Mouse (Mus musculus) urinary bladder, adult 18-20 months (tissue): ENCODE measurements around the gene Idh2.
A peak's percentile ranks its signal among the peaks of the same experiment; 100 is the strongest.
"Not testable (repeated sequence)": the region's sequence is repeated elsewhere in the genome, so short reads cannot be mapped to it uniquely, and the experiment has no call there.

ENCODE experiments used
- DNase-seq, 2 experiments: peaks; one replicate each; pipeline ENCODE4 v3.0.0; 2022; ENCODE audit warnings: low spot score in 2 of 2, mixed read lengths in 2 of 2

The Idh2 gene

DNA sequence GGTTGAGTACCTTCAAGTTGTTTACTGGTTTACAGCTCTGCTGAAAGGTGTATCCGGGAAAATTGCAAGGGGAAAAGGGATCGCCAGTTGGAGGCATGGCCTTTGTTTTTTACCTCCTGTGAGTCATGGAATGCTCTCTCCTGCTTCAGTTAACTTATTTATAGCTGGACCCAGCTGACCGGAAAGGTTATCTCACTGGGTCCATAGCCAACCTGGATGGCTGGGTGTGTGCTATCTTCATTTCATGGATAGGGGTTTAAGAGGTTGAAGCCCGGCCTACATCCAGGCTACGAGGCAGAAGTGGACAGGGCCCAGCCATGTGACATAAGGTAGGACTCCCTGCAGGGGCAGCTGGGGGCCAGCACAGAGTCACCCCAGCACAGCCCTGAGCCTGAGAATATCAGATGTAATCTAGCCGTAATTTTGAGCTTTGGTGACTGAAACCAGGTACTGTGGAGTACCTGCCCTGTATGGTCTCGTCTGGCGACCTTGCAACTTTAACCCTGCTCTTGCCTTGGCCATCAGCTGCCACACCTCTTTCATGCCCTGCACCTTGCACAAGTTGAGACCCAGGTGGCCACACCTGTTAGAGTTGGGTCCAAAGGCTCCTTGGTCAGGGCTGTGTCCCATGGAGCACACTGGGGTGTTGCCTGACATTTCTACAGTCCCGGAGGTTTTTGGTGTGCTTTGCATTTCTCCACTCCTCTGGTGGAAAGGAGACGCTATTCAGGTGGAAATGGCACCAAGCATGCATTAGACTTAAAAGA lies 55.0 kb downstream of the Idh2 start:
- DNase-seq = no peak

DNA sequence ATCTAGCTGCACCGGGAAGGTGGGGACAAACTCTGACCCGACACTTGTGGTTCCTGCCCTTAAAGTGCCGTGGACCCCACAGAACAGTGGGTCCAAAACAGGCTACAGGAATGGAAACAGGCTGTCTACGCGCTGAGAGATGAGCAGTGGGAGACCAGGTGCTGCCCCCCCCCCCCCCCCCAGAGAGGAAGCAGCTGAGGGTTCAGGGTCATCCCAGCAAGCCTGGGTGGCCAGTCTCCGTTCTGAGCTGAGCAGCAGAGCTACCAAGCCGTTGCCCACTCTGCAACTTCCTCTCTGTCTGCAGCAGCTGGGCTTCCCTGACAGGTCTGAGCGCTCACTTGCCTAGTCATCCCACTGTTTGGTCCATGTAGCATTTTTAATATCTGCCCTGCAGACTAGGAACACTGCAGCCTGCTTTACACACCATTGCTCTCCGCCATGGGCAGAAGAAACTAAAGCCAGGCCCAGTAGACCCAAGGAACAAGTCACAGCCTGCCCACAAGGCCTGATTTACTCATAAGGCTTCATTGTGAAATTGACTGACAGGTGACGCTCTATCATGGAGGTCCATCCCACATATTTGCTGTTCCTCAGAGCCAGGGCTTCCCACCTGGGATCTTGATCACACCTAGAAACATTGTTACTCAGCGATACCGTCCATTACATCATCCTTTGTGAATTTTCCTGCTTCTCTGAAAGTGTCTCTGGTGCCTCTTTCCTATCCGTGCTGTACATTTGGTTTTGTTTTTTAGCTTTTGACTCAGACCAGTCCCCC lies 55.9 kb downstream of the Idh2 start:
- no peak for DNase-seq

DNA sequence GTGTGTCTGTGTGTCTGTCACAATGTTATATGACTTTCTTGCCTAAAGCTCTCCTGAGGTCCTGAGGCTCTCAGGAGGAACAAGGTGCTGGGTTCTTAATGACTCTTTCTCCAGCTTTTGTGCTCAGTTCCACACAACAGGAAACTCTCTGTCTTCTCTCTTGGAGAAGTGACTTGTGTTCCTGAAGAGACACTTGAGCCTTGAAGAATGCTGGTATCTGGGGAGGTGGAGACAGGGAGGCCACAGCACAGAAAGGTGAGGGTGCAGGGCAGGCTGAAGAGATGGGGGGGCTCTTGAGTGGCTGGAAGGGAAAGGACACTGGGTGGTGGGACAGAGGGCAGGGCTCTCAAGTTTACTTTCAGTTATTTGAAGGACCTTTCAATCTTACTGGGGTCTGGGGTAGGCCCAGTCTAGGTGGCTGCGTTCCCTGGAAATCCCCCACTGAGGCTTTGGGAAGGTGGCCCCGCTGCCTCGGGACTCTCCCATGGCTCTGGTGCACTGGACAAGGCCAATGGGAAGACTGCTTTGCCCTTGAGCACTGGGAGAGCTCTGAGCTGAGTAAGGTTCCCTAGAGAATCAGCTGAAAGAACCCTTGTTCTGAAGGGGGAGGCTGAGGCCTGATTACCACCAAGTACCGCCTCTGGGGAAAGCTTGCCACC lies 56.7 kb downstream of the Idh2 start:
- no peak for DNase-seq

DNA sequence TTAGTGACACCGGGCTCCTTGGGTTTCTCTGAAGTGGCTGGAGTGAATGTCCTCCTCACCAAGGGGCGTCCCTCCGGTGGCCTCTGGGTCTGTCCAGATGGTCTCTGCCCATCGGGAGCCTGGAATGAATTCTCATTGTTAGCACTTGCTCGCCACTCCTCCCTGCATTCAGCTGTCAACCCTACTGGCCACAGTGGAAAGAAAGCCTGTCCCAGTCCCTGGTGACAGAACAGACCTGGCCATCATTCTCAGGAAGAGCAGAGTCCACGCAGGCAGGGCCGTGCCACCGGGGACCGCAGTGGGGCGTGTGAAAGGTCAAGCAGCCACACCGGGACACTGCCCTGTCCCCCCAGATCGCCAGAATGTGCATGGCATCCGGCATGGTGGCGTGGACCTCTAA lies 57.4 kb downstream of the Idh2 start:
- DNase-seq = no peak

DNA sequence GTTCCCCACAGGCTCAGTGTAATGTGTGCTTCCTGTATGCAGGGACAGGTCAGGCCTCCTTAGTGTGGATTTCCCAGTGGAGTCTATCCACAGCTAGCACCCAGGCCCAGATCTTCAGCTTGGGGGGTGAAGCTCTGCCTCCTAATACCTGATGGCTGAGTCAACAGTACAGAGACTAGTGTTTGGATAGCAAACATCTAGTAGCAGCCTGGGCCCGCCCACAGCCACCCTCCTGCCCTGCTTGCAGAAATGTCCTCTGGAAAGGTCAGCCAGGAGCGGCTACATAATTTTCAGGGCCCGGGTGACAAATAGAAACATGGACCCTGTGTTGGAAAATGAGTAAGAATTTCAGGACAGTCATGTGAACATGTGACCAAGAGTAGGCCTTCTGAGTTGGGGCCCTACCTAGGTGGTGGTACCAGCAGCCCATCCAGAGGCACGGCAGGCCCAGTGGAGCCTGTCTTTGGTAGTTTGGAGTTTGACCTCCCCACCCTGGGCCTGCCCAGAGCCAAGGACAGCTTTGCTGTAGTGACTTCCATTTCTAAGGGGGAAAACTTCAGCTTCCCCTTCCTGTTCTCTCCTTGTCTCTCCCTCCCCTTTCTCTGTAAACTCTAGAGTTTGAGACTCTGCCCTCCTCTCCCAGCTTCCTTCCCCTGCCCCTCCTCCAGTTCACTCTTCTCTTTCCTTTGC lies 58.0 kb downstream of the Idh2 start:
- peak in 1 of 2 experiments; percentile 59 for DNase-seq

DNA sequence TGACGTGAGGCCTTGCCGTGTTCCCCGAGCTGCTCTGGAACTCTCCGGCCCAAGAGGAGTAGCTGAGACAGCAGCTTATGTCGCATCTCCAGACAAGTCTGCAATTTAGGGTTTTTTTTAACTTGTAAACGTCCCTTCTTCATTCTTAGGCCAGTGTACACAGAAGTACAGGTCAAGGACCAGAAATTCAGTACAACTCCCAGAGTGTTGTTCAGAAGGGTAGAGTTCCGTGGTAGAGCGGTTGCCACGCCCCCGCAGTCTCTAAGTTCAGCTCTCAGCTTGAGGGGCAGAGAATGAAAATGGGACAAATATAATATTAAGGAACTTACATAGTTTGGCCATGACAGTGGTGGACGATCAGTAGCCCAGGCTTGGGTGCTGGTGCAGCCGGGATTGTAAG lies 59.4 kb downstream of the Idh2 start:
- no peak for DNase-seq

DNA sequence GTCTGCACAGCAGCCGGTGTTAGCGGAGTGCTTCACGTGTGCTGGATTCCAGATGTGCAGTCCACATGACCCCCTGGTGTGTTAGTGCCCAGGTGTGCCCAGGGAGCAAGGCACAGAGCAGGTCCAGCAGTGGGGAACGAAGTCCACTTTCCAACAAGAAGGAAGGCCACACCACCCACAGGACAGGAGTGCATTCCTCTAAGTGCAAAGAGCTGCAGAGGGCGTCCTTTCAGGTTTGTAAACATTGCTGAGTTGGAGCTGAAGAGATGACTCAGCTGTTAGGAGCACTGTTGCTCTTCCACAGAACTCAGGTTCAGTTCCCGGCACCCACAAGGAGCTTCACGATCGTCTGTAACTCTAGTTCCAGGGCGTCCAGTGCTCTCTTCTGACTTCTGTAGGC lies 62.0 kb downstream of the Idh2 start:
- DNase-seq = no peak

DNA sequence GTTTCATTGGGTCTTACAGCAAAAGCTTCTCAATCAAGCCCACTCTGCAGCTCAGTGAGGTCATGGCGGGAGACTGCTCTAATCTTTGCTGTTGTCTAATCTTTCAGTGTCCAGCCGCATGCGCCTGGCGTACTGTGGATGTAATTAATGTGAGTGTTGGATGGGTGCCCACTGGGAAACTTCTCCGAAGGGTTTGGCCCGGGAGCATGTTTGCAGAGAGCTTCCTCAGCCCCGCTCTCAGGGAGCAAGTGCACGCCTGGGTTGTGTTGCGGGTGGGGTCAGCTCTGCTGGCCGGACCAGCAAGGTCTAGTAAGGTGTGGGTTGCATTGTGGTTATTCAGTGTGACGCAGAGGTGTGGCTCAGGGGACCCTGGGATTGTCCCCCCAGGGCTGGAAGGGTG lies 62.9 kb downstream of the Idh2 start:
- peak in 1 of 2 experiments; percentile 46 for DNase-seq

DNA sequence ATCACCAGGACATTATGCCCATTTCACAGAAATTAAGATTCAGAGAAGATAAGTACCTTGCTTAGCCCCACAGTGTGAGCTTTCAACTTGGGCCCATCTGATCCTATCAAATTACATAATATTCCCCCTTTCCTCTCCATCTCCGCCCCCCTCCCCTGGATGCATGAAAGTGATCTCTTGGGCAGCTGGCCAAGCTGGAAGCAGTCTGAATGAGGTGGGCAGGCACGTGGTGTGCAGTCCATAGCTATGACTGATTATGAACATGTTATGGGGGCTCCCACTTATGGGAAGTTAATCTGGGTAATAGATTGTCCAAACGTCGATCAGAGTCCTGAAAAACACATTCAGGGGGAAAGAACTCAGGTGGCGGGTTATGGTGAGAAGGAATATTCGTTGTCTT lies 63.4 kb downstream of the Idh2 start:
- DNase-seq = no peak

DNA sequence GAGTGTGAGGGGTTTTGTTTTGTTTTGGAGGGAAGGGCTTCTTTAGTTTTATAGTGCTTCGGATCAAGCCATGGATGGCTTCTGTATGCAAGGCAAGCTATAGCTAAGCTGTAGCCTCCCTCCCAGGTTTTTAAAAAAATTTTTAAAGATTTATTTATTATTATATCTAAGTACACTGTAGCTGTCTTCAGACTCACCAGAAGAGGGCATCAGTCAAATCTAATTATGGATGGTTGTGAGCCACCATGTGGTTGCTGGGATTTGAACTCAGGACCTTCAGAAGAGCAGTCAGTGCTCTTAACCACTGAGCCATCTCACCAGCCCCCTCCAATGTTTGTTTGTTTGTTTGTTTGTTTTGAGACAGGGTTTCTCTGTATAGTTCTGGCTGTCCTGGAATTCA lies 64.8 kb downstream of the Idh2 start:
- not testable (repeated sequence) for DNase-seq

DNA sequence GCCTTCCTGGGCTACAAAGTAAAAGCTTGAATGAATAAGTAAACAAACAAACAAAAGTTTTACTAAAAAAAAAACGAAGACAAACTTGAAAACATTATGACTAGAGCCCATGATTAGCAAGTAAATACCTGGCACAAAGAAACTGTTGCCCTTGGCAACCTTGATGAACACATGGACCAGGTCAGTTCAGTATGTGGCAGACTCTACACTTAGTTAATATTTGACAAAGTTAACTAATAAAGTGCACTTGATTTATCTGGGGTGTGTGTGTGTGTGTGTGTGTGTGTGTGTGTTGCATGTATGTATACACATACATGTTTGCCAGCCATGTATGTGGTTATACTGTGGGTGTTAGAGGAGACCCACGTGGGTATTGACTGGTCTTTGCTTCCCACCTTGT lies 65.4 kb downstream of the Idh2 start:
- no peak for DNase-seq

DNA sequence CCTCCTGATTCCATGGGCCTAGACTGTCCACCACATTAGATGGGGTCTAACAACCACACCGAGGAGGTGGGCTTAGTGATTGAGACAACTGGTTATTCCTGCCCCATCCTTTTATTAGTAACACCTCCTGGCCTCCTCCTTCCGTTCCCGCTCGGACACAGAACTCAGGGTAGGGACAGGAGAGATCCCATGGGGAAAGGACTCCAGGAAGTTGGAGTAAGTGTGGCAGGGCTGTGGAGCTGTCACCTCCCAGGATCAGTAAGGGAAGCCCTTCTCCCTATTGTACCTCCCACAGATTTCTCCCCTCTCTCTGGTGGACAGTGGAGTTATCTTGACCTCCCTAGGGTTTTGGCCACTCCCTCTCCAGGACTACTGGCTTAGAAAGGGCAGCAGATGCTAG lies 68.2 kb downstream of the Idh2 start:
- no peak for DNase-seq
